Mouse (Mus musculus) kidney, embryonic 14.5 days (tissue): ENCODE data around the gene Vmn1r114. TPM values are rescaled to one million over a fixed set of nuclear protein-coding genes. Genes with fewer than 3 reads are reported as not detected.
"Not testable (repeated sequence)": the region's sequence is repeated elsewhere in the genome, so short reads cannot be mapped to it uniquely, and the experiment has no call there.

Experiments used
- ATAC-seq: fragments of 200-750 bp; cut with Nextera tagmentation; 2 replicates; pipeline ENCODE4 v1.8.0; 2017; ENCODE audit warnings: moderate number of reproducible peaks, mild to moderate bottlenecking, moderate TSS enrichment, moderate library complexity; ENCODE audit not compliant: low FRiP score, low TSS enrichment
- H3K27ac ChIP-seq: fragments of 300-500 bp; sonication (generic); 2 replicates; pipeline ENCODE4 v1.5.1; 2014; ENCODE audit warnings: low read depth, mild to moderate bottlenecking, low read length, moderate library complexity, mixed read lengths
- H3K27me3 ChIP-seq: fragments of 300-500 bp; sonication (generic); 2 replicates; pipeline ENCODE4 v1.6.1; 2014; ENCODE audit warnings: mild to moderate bottlenecking, low read length; ENCODE audit not compliant: control insufficient read depth, insufficient read depth
- H3K36me3 ChIP-seq: fragments of 300-500 bp; sonication (generic); 2 replicates; pipeline ENCODE4 v1.6.1; 2014; ENCODE audit warnings: low read length, mixed read lengths; ENCODE audit not compliant: control insufficient read depth, insufficient read depth
- H3K4me1 ChIP-seq: fragments of 300-500 bp; sonication (generic); 2 replicates; pipeline ENCODE4 v1.6.1; 2014; ENCODE audit warnings: low read length, mixed read lengths; ENCODE audit not compliant: control insufficient read depth, insufficient read depth
- H3K4me2 ChIP-seq: fragments of 300-500 bp; sonication (generic); replicated peaks from 2 replicates; pipeline ENCODE4 v1.6.1; 2014; ENCODE audit warnings: low read depth, mild to moderate bottlenecking, low read length
- H3K4me3 ChIP-seq: fragments of 300-500 bp; sonication (generic); 2 replicates; pipeline ENCODE4 v1.5.1; 2014; ENCODE audit warnings: mild to moderate bottlenecking, low read length
- H3K9ac ChIP-seq: fragments of 300-500 bp; sonication (generic); 2 replicates; pipeline ENCODE4 v1.6.1; 2014; ENCODE audit warnings: low read depth, mild to moderate bottlenecking, low read length, moderate library complexity
- H3K9me3 ChIP-seq: fragments of 300-500 bp; sonication (generic); 2 replicates; pipeline ENCODE4 v1.6.1; 2016; ENCODE audit warnings: low read length; ENCODE audit not compliant: control insufficient read depth
- WGBS: fragments of 180-500 bp; shearing (Covaris S2); extraction: QIAGEN DNeasy Blood & Tissue Kit; methylation state at CpG from one replicate; pipeline ENCODE4 v1.1.7; 2014; 5-methylcytosine and 5-hydroxymethylcytosine counted together
- polyA plus RNA-seq: library from polyadenylated mRNA; unstranded; fragments of >200 nt; fragmentation: Nextera tagmentation; extraction: Ambion mirVana; gene quantifications from 2 replicates; pipeline ENCODE4 v1.2.1, GENCODE M21; 2014

The Vmn1r114 gene
- not detected in 2 replicates for polyA plus RNA-seq

- not testable (repeated sequence) for H3K27ac ChIP-seq, H3K4me3 ChIP-seq, H3K27me3 ChIP-seq, H3K4me1 ChIP-seq, H3K9ac ChIP-seq, H3K4me2 ChIP-seq, ATAC-seq, H3K9me3 ChIP-seq, H3K36me3 ChIP-seq
- no CpG with 5 or more reads among the region's 5 CpGs for WGBS
Measured at GRCm38 (mm10) chr7:20812086-20812485, at the start of gene Vmn1r114. TSS of gene Vmn1r114 (minus strand) at chr7:20812186.

GRCm38 (mm10) chr7:20844885-20845284 lies 32.9 kb upstream of the Vmn1r114 start, which contains the start of gene Vmn1r115:
TSS of gene Vmn1r115 (minus strand) at chr7:20844985.
- not testable (repeated sequence) for H3K36me3 ChIP-seq, H3K27me3 ChIP-seq, H3K4me1 ChIP-seq, H3K9me3 ChIP-seq, H3K4me2 ChIP-seq, H3K4me3 ChIP-seq, H3K9ac ChIP-seq, H3K27ac ChIP-seq, ATAC-seq
- 71% methylated on average over 1 of the region's 3 CpGs for WGBS

- not testable (repeated sequence) for H3K9me3 ChIP-seq, H3K9ac ChIP-seq, H3K27me3 ChIP-seq, H3K4me2 ChIP-seq, H3K4me1 ChIP-seq, H3K27ac ChIP-seq, ATAC-seq, H3K36me3 ChIP-seq, H3K4me3 ChIP-seq
- WGBS: 57% methylated on average over 2 of the region's 2 CpGs
Measured at GRCm38 (mm10) chr7:20786985-20787384, 25.0 kb downstream of the Vmn1r114 start, which contains the start of gene Vmn1r113. TSS of gene Vmn1r113 (plus strand) at chr7:20787285.

- H3K4me2 ChIP-seq, H3K36me3 ChIP-seq, H3K27ac ChIP-seq, ATAC-seq, H3K9me3 ChIP-seq, H3K27me3 ChIP-seq, H3K4me1 ChIP-seq, H3K9ac ChIP-seq, H3K4me3 ChIP-seq: not testable (repeated sequence)
- no CpG with 5 or more reads among the region's 3 CpGs for WGBS
Measured at GRCm38 (mm10) chr7:20770885-20771284, 41.1 kb downstream of the Vmn1r114 start, which contains the start of gene Vmn1r112. TSS of gene Vmn1r112 (plus strand) at chr7:20771185.

Other genes starting within 250 kb of the Vmn1r114 start
- not detected in 2 replicates for gene Gm4141, start 235.9 kb downstream of the Vmn1r114 start, polyA plus RNA-seq
- gene Gm4513, start 213.2 kb downstream of the Vmn1r114 start, polyA plus RNA-seq: not detected in 2 replicates
- not detected in 2 replicates for gene Vmn1r107, start 143.3 kb downstream of the Vmn1r114 start, polyA plus RNA-seq
- not detected in 2 replicates for gene Vmn1r111, start 109.0 kb downstream of the Vmn1r114 start, polyA plus RNA-seq
- not detected in 2 replicates for gene Gm10668, start 81.6 kb downstream of the Vmn1r114 start, polyA plus RNA-seq
- gene Vmn1r112, start 41.0 kb downstream of the Vmn1r114 start, polyA plus RNA-seq: not detected in 2 replicates
- gene Vmn1r113, start 24.9 kb downstream of the Vmn1r114 start, polyA plus RNA-seq: not detected in 2 replicates
- not detected in 2 replicates for gene Vmn1r115, start 32.8 kb upstream of the Vmn1r114 start, polyA plus RNA-seq
- gene Vmn1r116, start 60.1 kb upstream of the Vmn1r114 start, polyA plus RNA-seq: not detected in 2 replicates
- not detected in 2 replicates for gene Vmn1r117, start 71.9 kb upstream of the Vmn1r114 start, polyA plus RNA-seq
- not detected in 2 replicates for gene Vmn1r118, start 100.2 kb upstream of the Vmn1r114 start, polyA plus RNA-seq
- gene Vmn1r119, start 200.3 kb upstream of the Vmn1r114 start, polyA plus RNA-seq: not detected in 2 replicates
- not detected in 2 replicates for gene Vmn1r120, start 241.6 kb upstream of the Vmn1r114 start, polyA plus RNA-seq